Mouse (Mus musculus) heart, embryonic 16.5 days (tissue): ENCODE measurements around the gene Tnr. TPM values are rescaled to one million over a fixed set of nuclear protein-coding genes. Genes with fewer than 3 reads are reported as not detected.
A peak's percentile ranks its signal among the peaks of the same experiment; 100 is the strongest.

ENCODE experiments used
- ATAC-seq: fragments of 200-750 bp; cut with Nextera tagmentation; replicated peaks from 2 replicates; pipeline ENCODE4 v1.8.0; 2017; ENCODE audit warnings: moderate number of reproducible peaks; ENCODE audit not compliant: insufficient read depth, low FRiP score; ENCODE audit errors: extremely low read depth
- H3K27ac ChIP-seq: fragments of 300-500 bp; sonication (generic); 2 replicates; pipeline ENCODE4 v1.5.1; 2014; ENCODE audit warnings: mild to moderate bottlenecking, low read length, control low read depth, moderate library complexity
- H3K27me3 ChIP-seq: fragments of 300-500 bp; sonication (generic); 2 replicates; pipeline ENCODE4 v1.6.1; 2014; ENCODE audit warnings: low read length, mixed read lengths; ENCODE audit not compliant: control insufficient read depth, insufficient read depth
- H3K36me3 ChIP-seq: fragments of 300-500 bp; sonication (generic); 2 replicates; pipeline ENCODE4 v1.6.1; 2014; ENCODE audit not compliant: control insufficient read depth, insufficient read depth
- H3K4me1 ChIP-seq: fragments of 300-500 bp; sonication (generic); 2 replicates; pipeline ENCODE4 v1.6.1; 2014; ENCODE audit warnings: low read length, mixed read lengths; ENCODE audit not compliant: control insufficient read depth, insufficient read depth
- H3K4me2 ChIP-seq: fragments of 300-500 bp; sonication (generic); 2 replicates; pipeline ENCODE4 v1.6.1; 2014; ENCODE audit warnings: low read depth, mild to moderate bottlenecking, control low read depth, low read length
- H3K4me3 ChIP-seq: fragments of 300-500 bp; sonication (generic); 2 replicates; pipeline ENCODE4 v1.5.1; 2014; ENCODE audit warnings: mild to moderate bottlenecking, control low read depth, low read length
- H3K9ac ChIP-seq: fragments of 300-500 bp; sonication (generic); 2 replicates; pipeline ENCODE4 v1.6.1; 2014; ENCODE audit warnings: low read length, control low read depth
- H3K9me3 ChIP-seq: fragments of 300-500 bp; sonication (generic); replicated peaks from 2 replicates; pipeline ENCODE4 v1.6.1; 2016; ENCODE audit warnings: low read length; ENCODE audit not compliant: control insufficient read depth
- WGBS: fragments of 180-500 bp; shearing (Covaris S2); extraction: QIAGEN DNeasy Blood & Tissue Kit; methylation state at CpG from one replicate; pipeline ENCODE4 v1.1.7; 2014; 5-methylcytosine and 5-hydroxymethylcytosine counted together
- polyA plus RNA-seq: library from polyadenylated mRNA; unstranded; fragments of >200 nt; fragmentation: Nextera tagmentation; extraction: Ambion mirVana; gene quantifications from 2 replicates; pipeline ENCODE4 v1.2.1, GENCODE M21; 2015

Tnr gene
- polyA plus RNA-seq, result 0.32 TPM in 1 of 2 replicates, not detected in the other

- Histone ChIP-seq H3K27me3 (peaks cover 14% of the 10 kb centered on the region), H3K4me2 (peak within 1 kb of the TSS; percentile 44; the same call in 1 of the 2 replicates), H3K9me3 (no peaks in the 10 kb centered on the region), H3K4me1 (no peaks in the 10 kb centered on the region), H3K4me3 (no peak within 1 kb of the TSS), H3K27ac (no peak within 1 kb of the TSS), H3K36me3 (no peaks in the 10 kb centered on the region), H3K9ac (no peak within 1 kb of the TSS)
- WGBS, result 8% methylated on average over 8 of the region's 8 CpGs
- no peak for ATAC-seq
Measured at GRCm38 (mm10) chr1:159523578-159523977, at the start of gene Tnr. Gene Tnr (plus strand): TSS chr1:159523769.

DNA sequence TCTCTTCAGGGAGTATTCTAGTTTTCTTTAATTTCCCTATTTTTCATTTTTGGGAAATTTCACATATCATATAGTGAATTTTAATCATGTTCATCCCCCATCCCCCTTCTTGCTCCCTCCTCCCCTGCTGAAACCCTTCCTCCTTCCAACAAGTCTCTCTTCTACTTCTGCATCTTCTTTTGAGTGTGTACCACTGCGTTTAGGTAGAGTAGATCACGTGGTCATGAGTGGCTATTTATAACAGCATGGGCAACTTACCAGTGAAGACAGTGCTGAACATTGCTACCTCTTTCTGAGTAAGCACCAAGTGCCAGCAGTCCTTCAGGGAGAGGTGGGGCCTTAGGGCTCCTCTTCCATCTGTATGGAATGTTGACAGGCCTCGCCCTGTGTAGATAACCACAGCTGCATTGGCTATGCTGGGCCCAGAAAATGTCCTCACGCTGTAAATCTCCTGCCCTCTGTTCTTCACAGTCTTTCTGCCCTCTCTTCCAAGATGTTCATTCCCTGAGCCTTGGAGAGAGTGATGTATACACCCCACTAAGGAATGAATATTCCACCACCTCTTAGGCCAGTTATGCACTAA is 33.6 kb upstream of the Tnr start:
- WGBS, result 47% methylated on average over 4 of the region's 4 CpGs
- H3K9me3 ChIP-seq, result no peaks in the 10 kb centered on the region
- H3K9ac ChIP-seq, result no peak overlapping the region
- H3K4me2 ChIP-seq, result no peak overlapping the region
- H3K36me3 ChIP-seq, result no peaks in the 10 kb centered on the region
- H3K27ac ChIP-seq, result no peak overlapping the region
- no peak for ATAC-seq
- peaks cover 14% of the 10 kb centered on the region for H3K4me1 ChIP-seq
- H3K4me3 ChIP-seq, result no peak overlapping the region
- H3K27me3 ChIP-seq, result no peaks in the 10 kb centered on the region

- 62% methylated on average over 4 of the region's 4 CpGs for WGBS
- Histone ChIP-seq H3K27me3 (no peaks in the 10 kb centered on the region), H3K9me3 (no peaks in the 10 kb centered on the region), H3K9ac (no peak overlapping the region), H3K27ac (no peak overlapping the region), H3K4me2 (no peak overlapping the region), H3K36me3 (no peaks in the 10 kb centered on the region), H3K4me1 (peaks cover 14% of the 10 kb centered on the region), H3K4me3 (no peak overlapping the region)
- ATAC-seq, result no peak
Measured at GRCm38 (mm10) chr1:159492536-159492935, 31.0 kb upstream of the Tnr start.

- no peak for ATAC-seq
- no peak overlapping the region for H3K27ac ChIP-seq
- no peak overlapping the region for H3K9ac ChIP-seq
- H3K4me3 ChIP-seq, result no peak overlapping the region
- WGBS, result 42% methylated on average over 5 of the region's 5 CpGs
- H3K36me3 ChIP-seq, result no peaks in the 10 kb centered on the region
- H3K4me1 ChIP-seq, result peaks cover 14% of the 10 kb centered on the region
- H3K9me3 ChIP-seq, result no peaks in the 10 kb centered on the region
- no peak overlapping the region for H3K4me2 ChIP-seq
- no peaks in the 10 kb centered on the region for H3K27me3 ChIP-seq
Measured at GRCm38 (mm10) chr1:159493720-159494499, 29.7 kb upstream of the Tnr start.

DNA sequence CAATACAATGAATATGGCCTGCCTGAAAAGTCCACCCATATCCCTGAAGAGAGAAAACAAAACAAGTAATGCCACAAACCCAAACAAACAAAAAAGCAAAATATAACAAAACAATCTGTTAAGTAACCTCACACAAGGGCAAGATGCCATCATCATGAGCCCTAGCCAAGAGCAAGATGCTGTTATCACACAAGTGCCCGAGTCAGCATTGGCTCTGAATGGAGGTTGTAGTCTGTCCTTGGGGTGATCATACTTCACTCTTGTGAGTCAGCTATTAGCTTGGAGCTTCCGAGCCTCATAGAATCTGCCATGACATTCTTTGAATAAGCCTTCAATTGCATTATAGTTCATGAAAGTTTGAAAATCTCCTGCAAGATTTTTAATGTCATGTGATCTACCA is 25.3 kb upstream of the Tnr start:
- no peaks in the 10 kb centered on the region for H3K36me3 ChIP-seq
- no peak overlapping the region for H3K27ac ChIP-seq
- no peaks in the 10 kb centered on the region for H3K27me3 ChIP-seq
- 81% methylated on average over 2 of the region's 2 CpGs for WGBS
- H3K4me3 ChIP-seq, result no peak overlapping the region
- H3K4me1 ChIP-seq, result peaks cover 10% of the 10 kb centered on the region
- ATAC-seq, result no peak
- H3K4me2 ChIP-seq, result no peak overlapping the region
- no peak overlapping the region for H3K9ac ChIP-seq
- H3K9me3 ChIP-seq, result no peaks in the 10 kb centered on the region

- Histone ChIP-seq H3K9ac (no peak overlapping the region), H3K4me1 (no peaks in the 10 kb centered on the region), H3K9me3 (no peaks in the 10 kb centered on the region), H3K36me3 (no peaks in the 10 kb centered on the region), H3K27ac (no peak overlapping the region), H3K4me2 (no peak overlapping the region), H3K27me3 (no peaks in the 10 kb centered on the region), H3K4me3 (no peak overlapping the region)
- ATAC-seq, result no peak
- 71% methylated on average over 4 of the region's 4 CpGs for WGBS
Measured at GRCm38 (mm10) chr1:159499806-159500460, 23.6 kb upstream of the Tnr start.

GRCm38 (mm10) chr1:159501911-159502310 is 21.7 kb upstream of the Tnr start:
- ATAC-seq, result no peak
- Histone ChIP-seq H3K4me2 (no peak overlapping the region), H3K36me3 (no peaks in the 10 kb centered on the region), H3K27me3 (no peaks in the 10 kb centered on the region), H3K9me3 (no peaks in the 10 kb centered on the region), H3K9ac (no peak overlapping the region), H3K4me1 (no peaks in the 10 kb centered on the region), H3K27ac (no peak overlapping the region), H3K4me3 (no peak overlapping the region)
- WGBS, result 72% methylated on average over 4 of the region's 4 CpGs

DNA sequence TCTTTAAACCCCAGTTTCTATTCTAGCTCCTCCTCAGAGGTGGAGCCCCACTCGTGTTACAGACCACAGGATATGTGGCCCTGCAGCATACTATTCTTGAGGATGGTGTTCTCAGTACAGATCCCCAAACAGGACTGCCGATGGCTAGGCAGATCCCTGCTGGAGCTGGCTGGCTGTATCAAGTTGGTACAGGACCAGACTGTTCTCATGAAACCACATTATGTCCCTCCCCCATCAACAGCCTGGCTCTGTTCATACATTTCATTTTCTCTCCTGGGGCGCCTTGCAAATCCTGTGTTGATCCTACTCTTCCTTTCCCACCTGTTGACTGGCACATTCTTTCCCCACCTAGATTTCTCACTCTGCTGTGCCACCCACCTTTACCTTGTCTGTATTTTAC is 12.9 kb upstream of the Tnr start:
- no peak overlapping the region for H3K27ac ChIP-seq
- no peaks in the 10 kb centered on the region for H3K4me1 ChIP-seq
- H3K36me3 ChIP-seq, result no peaks in the 10 kb centered on the region
- no peaks in the 10 kb centered on the region for H3K9me3 ChIP-seq
- no peak overlapping the region for H3K4me3 ChIP-seq
- no peak for ATAC-seq
- H3K4me2 ChIP-seq, result no peak overlapping the region
- H3K9ac ChIP-seq, result no peak overlapping the region
- H3K27me3 ChIP-seq, result no peaks in the 10 kb centered on the region
- WGBS, result 61% methylated on average over 3 of the region's 3 CpGs

- peak; percentile 91 for ATAC-seq
- WGBS, result 14% methylated on average over 4 of the region's 4 CpGs
- Histone ChIP-seq H3K9ac (no peak overlapping the region), H3K36me3 (no peaks in the 10 kb centered on the region), H3K4me1 (peaks cover 4% of the 10 kb centered on the region; the same call in 1 of the 2 replicates), H3K27me3 (no peaks in the 10 kb centered on the region), H3K9me3 (no peaks in the 10 kb centered on the region), H3K4me3 (no peak overlapping the region), H3K27ac (peak overlapping the region; percentile 53), H3K4me2 (peak overlapping the region; percentile 14)
Measured at GRCm38 (mm10) chr1:159517647-159518046, 5.9 kb upstream of the Tnr start.
